Mouse (Mus musculus) lung, adult 2 months (tissue): ENCODE results near the gene Rab22a.

Source experiments
- CTCF ChIP-seq: fragments of 200-500 bp; IDR thresholded peaks from 2 replicates; pipeline ENCODE4 v1.5.1; 2011; ENCODE audit warnings: mild to moderate bottlenecking, low read length, control low read depth; ENCODE audit not compliant: insufficient read depth
- POLR2A ChIP-seq: fragments of 200-500 bp; IDR thresholded peaks from 2 replicates; pipeline ENCODE4 v1.6.1; 2011; ENCODE audit warnings: low read depth, mild to moderate bottlenecking, control low read depth, low read length, borderline replicate concordance; ENCODE audit errors: extremely low read depth

DNA sequence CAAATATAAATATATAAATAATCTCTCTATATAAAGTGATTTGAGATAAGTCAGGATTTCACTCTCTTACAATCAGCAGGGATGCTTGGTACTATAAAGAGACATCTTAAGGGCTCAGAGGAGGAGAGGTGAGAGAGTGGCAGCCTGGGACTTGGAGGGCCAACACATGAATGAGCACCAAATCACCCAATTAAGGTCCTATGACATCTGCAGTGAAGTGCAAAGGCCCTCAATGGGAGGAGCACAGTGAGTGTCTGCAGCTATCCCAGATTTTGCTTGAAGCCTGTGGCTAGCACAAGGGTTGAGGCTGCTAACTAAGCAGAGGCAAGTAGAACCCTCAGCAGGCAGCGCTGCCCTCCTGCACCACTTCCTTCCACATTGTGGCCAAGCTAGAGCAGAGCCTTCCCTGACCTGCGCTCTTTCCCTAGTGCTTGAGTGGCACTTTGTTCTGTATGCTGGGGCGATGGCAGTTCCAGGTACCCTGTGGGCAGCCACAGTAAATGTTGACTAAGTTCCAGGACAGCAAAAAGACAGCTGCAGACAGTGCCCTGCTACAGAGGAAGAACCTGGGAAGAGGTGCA lies 26.3 kb downstream of the Rab22a start:
- TF ChIP-seq CTCF (no peak), POLR2A (no peak)
